Mouse (Mus musculus) thymus, postnatal 10 days (tissue): ENCODE measurements around the gene Zfp36l3.
"Not testable (repeated sequence)": the region's sequence is repeated elsewhere in the genome, so short reads cannot be mapped to it uniquely, and the experiment has no call there.

ENCODE experiments used
- DNase-seq, 2 experiments: peaks; one replicate each; pipeline ENCODE4 v3.0.0; 2021; ENCODE audit warnings: low spot score in 2 of 2

Zfp36l3 gene

GRCm38 (mm10) chrX:53776276-53776675 lies at the start of gene Zfp36l3:
Gene Zfp36l3, minus strand, starts transcription at chrX:53776394.
- DNase-seq = no peak

- DNase-seq = no peak
Observed at GRCm38 (mm10) chrX:53799074-53799473, 22.9 kb upstream of the Zfp36l3 start.

GRCm38 (mm10) chrX:53797519-53797918 lies 21.3 kb upstream of the Zfp36l3 start, which contains the start of gene Xlr:
Gene Xlr, minus strand, starts transcription at chrX:53797706.
- not testable (repeated sequence) for DNase-seq

GRCm38 (mm10) chrX:53757736-53758135 lies 18.5 kb downstream of the Zfp36l3 start, which contains the start of gene 1700013H16Rik:
Gene 1700013H16Rik, minus strand, starts transcription at chrX:53757831.
- no peak for DNase-seq

- no peak for DNase-seq
Observed at GRCm38 (mm10) chrX:53752851-53753250, 23.3 kb downstream of the Zfp36l3 start.

GRCm38 (mm10) chrX:53728967-53729366 lies 47.2 kb downstream of the Zfp36l3 start:
- no peak for DNase-seq

- DNase-seq = no peak
Observed at GRCm38 (mm10) chrX:53724596-53724995, 51.6 kb downstream of the Zfp36l3 start, which contains the start of gene 4930502E18Rik. Gene 4930502E18Rik, plus strand, starts transcription at chrX:53724826.
